20 mouse cellular contexts compared by ENCODE assay signal in genomic region chr2:134645752-134646151, GRCm38 (mm10). TPM values are rescaled to one million over a fixed set of nuclear protein-coding genes. Genes with fewer than 3 reads are reported as not detected.
DNase-seq lines count a peak whose midpoint lies in the region; ATAC-seq and TF ChIP-seq lines count a peak whose summit lies in the region.
"Had no signal": no experiment of that assay in that cellular context is flagged by ENCODE, and none has a peak within 500 bp of the region (broad histone marks: within the 10 kb centered on the region; RNA-seq: fewer than 3 reads in every experiment).

No protein-coding gene starts in this region.

- ATAC-seq in forebrain, embryonic 15.5 days (replicated peaks), result no peak
- ATAC-seq in forebrain, embryonic 11.5 days (replicated peaks; ENCODE audit: low FRiP score), result no peak
- no peak for ATAC-seq in midbrain, embryonic 16.5 days
- ATAC-seq: intestine, embryonic 15.5 days had no signal

- H3K36me3 ChIP-seq in forebrain, embryonic 15.5 days, result no peaks in the 10 kb centered on the region
- H3K36me3 ChIP-seq in forebrain, embryonic 11.5 days (ENCODE audit: control insufficient read depth, insufficient read depth, low read length), result no peaks in the 10 kb centered on the region
- H3K36me3 ChIP-seq in midbrain, embryonic 16.5 days (ENCODE audit: control insufficient read depth, insufficient read depth, low read length), result no peaks in the 10 kb centered on the region
- H3K36me3 ChIP-seq: embryonic facial prominence, embryonic 10.5 days; G1E; intestine, embryonic 15.5 days; kidney, embryonic 15.5 days; liver, embryonic 15.5 days had no signal

- H3K9ac ChIP-seq in forebrain, embryonic 15.5 days (replicated peaks), result no peak overlapping the region
- H3K9ac ChIP-seq in forebrain, embryonic 11.5 days (ENCODE audit: low read length), result no peak overlapping the region
- no peak overlapping the region; the same call in 1 of the 2 replicates for H3K9ac ChIP-seq in midbrain, embryonic 16.5 days (ENCODE audit: low read depth, low read length)
- H3K9ac ChIP-seq: intestine, embryonic 15.5 days; kidney, embryonic 15.5 days; liver, embryonic 15.5 days had no signal

- H3K27ac ChIP-seq in forebrain, embryonic 15.5 days (replicated peaks), result peak overlapping the region; percentile 98
- H3K27ac ChIP-seq in forebrain, embryonic 11.5 days (ENCODE audit: low read depth, low read length), result no peak overlapping the region
- H3K27ac ChIP-seq in left cerebral cortex, adult 2 months, result peak overlapping the region; percentile 99; the same call in 1 of the 2 replicates
- peak overlapping the region; percentile 82; the same call in 1 of the 2 replicates for H3K27ac ChIP-seq in cortical plate, adult 2 months (ENCODE audit: insufficient read depth, low read length)
- H3K27ac ChIP-seq in midbrain, embryonic 16.5 days (ENCODE audit: low read length), result peak overlapping the region; percentile 100
- H3K27ac ChIP-seq: gastrocnemius, adult 2 months; intestine, embryonic 15.5 days; kidney, embryonic 15.5 days; liver, embryonic 15.5 days; stomach, postnatal 0 days had no signal

- no peak overlapping the region for H3K4me3 ChIP-seq in forebrain, embryonic 15.5 days
- H3K4me3 ChIP-seq in forebrain, embryonic 11.5 days (ENCODE audit: low read depth, low read length), result no peak overlapping the region
- H3K4me3 ChIP-seq in left cerebral cortex, adult 2 months, result no peak overlapping the region
- H3K4me3 ChIP-seq in cortical plate, adult 2 months (ENCODE audit: insufficient read depth, low read length), result no peak overlapping the region
- no peak overlapping the region for H3K4me3 ChIP-seq in midbrain, embryonic 16.5 days (ENCODE audit: low read depth, low read length)
- H3K4me3 ChIP-seq: embryonic facial prominence, embryonic 10.5 days; gastrocnemius, adult 2 months; intestine, embryonic 15.5 days; kidney, embryonic 15.5 days; liver, embryonic 15.5 days had no signal

- intact Hi-C loops in left cerebral cortex, adult 2 months (cut with DNase I), result no loop called here
- intact Hi-C loops in left cerebral cortex, postnatal 25 days (cut with DNase I), result no loop called here

- no peaks in the 10 kb centered on the region for H3K9me3 ChIP-seq in forebrain, embryonic 15.5 days
- no peaks in the 10 kb centered on the region for H3K9me3 ChIP-seq in forebrain, embryonic 11.5 days (ENCODE audit: control insufficient read depth, low read length)
- H3K9me3 ChIP-seq in midbrain, embryonic 16.5 days (replicated peaks; ENCODE audit: control insufficient read depth, low read length, poor library complexity, severe bottlenecking), result no peaks in the 10 kb centered on the region
- H3K9me3 ChIP-seq: embryonic facial prominence, embryonic 10.5 days; G1E; intestine, embryonic 15.5 days; kidney, embryonic 15.5 days; liver, embryonic 15.5 days had no signal

- WGBS in forebrain, embryonic 15.5 days, result 79% methylated on average over 3 of the region's 3 CpGs
- WGBS in forebrain, embryonic 11.5 days, result 81% methylated on average over 3 of the region's 3 CpGs
- WGBS in midbrain, embryonic 16.5 days, result 71% methylated on average over 3 of the region's 3 CpGs

- no peak for TF ChIP-seq CTCF in left cerebral cortex, adult 2 months (IDR thresholded peaks at IDR 0.05)
- no peak for TF ChIP-seq CTCF in cortical plate, adult 2 months (IDR thresholded peaks at IDR 0.05; ENCODE audit: extremely low read depth, insufficient read depth, low read length)

- no peak overlapping the region for H3K4me2 ChIP-seq in forebrain, embryonic 15.5 days (replicated peaks)
- no peak overlapping the region for H3K4me2 ChIP-seq in forebrain, embryonic 11.5 days (ENCODE audit: low read depth, low read length, severe bottlenecking)
- no peak overlapping the region for H3K4me2 ChIP-seq in midbrain, embryonic 16.5 days (ENCODE audit: low read length)
- H3K4me2 ChIP-seq: heart, embryonic 11.5 days; intestine, embryonic 15.5 days; kidney, embryonic 15.5 days; liver, embryonic 15.5 days had no signal

- peaks cover 37% of the 10 kb centered on the region for H3K4me1 ChIP-seq in forebrain, embryonic 15.5 days
- H3K4me1 ChIP-seq in forebrain, embryonic 11.5 days (replicated peaks; ENCODE audit: control insufficient read depth, insufficient read depth, low read length), result no peaks in the 10 kb centered on the region; the same call in 1 of the 2 replicates
- peaks cover 9% of the 10 kb centered on the region for H3K4me1 ChIP-seq in cortical plate, adult 2 months (ENCODE audit: control insufficient read depth, insufficient read depth, low read length)
- peaks cover 27% of the 10 kb centered on the region for H3K4me1 ChIP-seq in midbrain, embryonic 16.5 days (ENCODE audit: control insufficient read depth, insufficient read depth, low read length)

- TF ChIP-seq POLR2A in cortical plate, adult 2 months (IDR thresholded peaks at IDR 0.05; ENCODE audit: extremely low read depth, insufficient read depth, low read length), result no peak

- DNase-seq in forebrain, embryonic 11.5 days (ENCODE audit: low spot score), result no peak
- DNase-seq in left cerebral cortex, adult 2 months (ENCODE audit: extremely low spot score in 1 of 2, low spot score in 2 of 2), result no peak
- DNase-seq in left cerebral cortex, postnatal 25 days (ENCODE audit: low spot score in 2 of 2), result no peak
- no peak for DNase-seq in Muller cell, postnatal 12 days (ENCODE audit: inconsistent ontology term)
- no peak for DNase-seq in kidney, adult 18-20 months
- DNase-seq: cerebellum, adult 2 months; gastrocnemius, adult 2 months; kidney, postnatal 4 days; lung, postnatal 10 days; right cerebral cortex, postnatal 4 days had no signal

- no peaks in the 10 kb centered on the region for H3K27me3 ChIP-seq in forebrain, embryonic 15.5 days
- no peaks in the 10 kb centered on the region for H3K27me3 ChIP-seq in forebrain, embryonic 11.5 days (ENCODE audit: control insufficient read depth, insufficient read depth, low read length)
- H3K27me3 ChIP-seq in midbrain, embryonic 16.5 days (ENCODE audit: control insufficient read depth, insufficient read depth, low read depth, low read length), result no peaks in the 10 kb centered on the region
- H3K27me3 ChIP-seq: intestine, embryonic 15.5 days; kidney, embryonic 15.5 days; liver, embryonic 15.5 days had no signal

RNA-seq across cellular contexts. Expression of gene Tmx4, which starts 1.8 kb away (rescaled TPM):
- 72.9 and 80.6 TPM in 2 replicates for polyA plus RNA-seq in forebrain, embryonic 15.5 days (2015; fragmentation: Nextera tagmentation; extraction: Ambion mirVana)
- polyA plus RNA-seq in forebrain, embryonic 11.5 days (2014; fragmentation: Nextera tagmentation; extraction: Ambion mirVana), result 49.9 and 50.6 TPM in 2 replicates
- total RNA-seq in left cerebral cortex, adult 2 months (2021), result 100 to 1,000 TPM; 169 to 185 TPM
- total RNA-seq in left cerebral cortex, postnatal 25 days (2021), result 100 to 1,000 TPM; 175 to 177 TPM
- 64.6 and 69.9 TPM in 2 replicates for polyA plus RNA-seq in cortical plate, adult 2 months (2012; rRNA removed)
- 143 and 144 TPM in 2 replicates for polyA plus RNA-seq in midbrain, embryonic 16.5 days (2015; fragmentation: Nextera tagmentation; extraction: Ambion mirVana)
